Mouse (Mus musculus): ENCODE data around the gene Fam53b. TPM values are rescaled to one million over a fixed set of nuclear protein-coding genes. Genes with fewer than 3 reads are reported as not detected.

Gene Fam53b
- polyA plus RNA-seq (2017; shearing (Covaris generic)), result 99.3 TPM

DNA sequence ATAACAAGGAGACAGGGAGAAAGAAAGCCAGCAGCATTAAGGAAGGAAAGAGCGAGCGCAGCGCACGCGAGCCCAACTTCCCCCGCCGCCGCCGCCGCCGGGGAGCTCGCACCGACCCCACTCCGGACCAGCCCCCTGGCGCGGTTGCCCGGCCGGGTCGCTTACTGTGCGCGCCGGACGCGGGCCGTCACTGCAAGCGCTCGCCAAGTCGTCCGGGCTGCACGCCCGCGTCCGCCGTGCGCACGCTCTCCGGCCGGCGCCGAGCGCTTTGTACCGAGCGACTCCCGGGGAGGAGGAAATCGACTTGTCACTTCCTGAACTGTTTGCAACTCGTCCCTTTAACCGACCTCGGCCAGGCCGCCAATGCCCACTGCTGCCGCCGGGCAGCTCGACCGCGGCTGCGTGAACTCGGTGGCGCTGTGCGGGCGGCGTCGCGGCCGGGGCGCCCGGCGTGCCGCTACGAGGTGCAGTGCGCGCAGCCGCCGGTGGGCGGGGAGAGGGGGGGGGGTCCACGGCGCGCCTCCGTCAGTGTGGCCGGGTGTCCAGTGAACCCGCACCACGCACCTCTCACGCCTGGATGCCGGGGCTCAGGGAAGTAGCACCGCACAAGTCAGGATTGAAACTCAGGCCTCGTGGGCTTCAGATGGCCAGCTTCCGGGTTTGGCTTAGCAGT, at the start of gene Fam53b:
TSS of gene Fam53b (minus strand) at position 471 of the 673 bp plus-strand sequence.

DNA sequence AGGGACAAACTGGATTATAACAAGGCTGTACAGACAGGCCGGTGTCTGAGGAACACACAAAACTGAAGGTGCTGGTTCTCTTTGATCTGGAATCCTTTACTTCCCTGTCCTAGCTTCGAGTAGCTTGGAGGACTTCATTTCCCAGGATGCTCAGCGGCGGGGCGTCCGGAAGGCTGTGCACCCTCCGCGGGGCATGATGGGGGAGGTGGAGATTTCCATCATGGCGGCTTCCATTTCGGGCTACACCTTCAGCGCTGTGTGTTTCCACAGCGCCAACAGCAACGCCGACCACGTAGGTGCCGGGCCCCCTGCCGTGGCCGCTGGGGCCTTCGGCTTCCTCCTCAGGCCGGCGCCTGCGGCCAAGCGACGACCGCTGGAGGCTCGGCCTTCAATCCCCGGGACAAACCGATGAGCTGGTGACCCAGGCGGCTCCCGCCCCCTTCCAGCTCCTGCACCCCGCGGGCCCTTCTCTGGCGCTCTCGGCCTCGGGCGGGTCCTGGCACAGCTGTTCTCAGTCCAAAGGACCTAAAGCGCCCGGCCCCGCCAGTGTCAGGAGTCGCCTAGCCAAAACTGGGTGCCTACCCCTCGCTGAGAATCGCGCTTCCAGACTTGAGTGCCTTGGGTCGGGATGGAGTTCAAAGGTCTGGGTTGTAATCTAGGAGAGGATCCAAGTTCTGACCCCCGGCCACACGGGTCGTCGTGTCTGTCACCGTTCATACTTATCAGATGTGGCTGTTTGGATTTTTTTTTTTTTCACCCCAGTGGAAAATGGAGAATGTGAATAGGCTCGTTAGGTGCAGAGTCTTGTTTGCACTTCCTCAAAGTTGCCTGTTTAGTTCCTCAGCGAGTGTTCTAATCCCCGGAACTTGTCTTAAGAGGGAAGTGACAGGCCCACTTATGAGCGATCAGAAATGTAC, 45.6 kb upstream of the Fam53b start, which contains the start of gene Abraxas2:
TSS of gene Abraxas2 (plus strand) at position 184 of the 917 bp plus-strand sequence.

DNA sequence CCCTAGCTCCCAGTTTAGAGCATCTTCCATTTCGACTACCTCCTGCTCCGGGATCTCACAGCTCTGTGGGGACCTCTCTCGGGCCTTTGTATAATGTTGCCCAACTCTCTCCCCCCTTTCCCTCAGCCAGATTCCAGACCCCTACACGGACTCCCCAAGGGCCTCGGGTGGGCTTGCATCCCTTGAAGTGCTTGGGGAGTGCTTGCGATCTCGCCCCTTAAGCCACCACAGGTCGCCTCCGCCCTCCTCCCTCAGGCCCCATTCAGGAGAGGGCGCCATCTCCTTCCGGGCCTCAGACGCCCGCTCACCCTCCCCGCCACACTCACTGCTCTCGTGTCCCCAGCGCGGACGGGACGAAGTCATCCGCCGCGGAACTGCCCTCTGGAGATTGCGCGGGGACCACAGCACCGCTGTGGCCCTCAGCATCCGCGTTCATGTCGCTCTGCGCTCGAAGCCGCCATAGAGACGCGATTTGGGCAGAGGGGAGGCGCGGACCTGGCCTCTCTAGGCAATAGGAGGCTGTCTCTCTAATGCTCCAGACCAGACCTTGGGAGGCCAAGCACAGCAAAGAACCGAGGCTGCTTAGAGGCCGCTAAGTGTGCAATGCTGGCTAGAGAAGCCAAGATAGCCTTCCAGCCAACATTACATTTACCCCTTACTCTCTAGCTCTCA, 38.6 kb upstream of the Fam53b start, which contains the start of gene Eef1akmt2:
TSS of gene Eef1akmt2 (minus strand) at position 501 of the 672 bp plus-strand sequence.

Other genes starting within 250 kb of the Fam53b start
- 98.8 TPM for gene Oat, start 237.5 kb downstream of the Fam53b start, polyA plus RNA-seq (2017; shearing (Covaris generic))
- not detected for gene Nkx1-2, start 214.2 kb downstream of the Fam53b start, polyA plus RNA-seq (2017; shearing (Covaris generic))
- gene Lhpp, start 203.2 kb downstream of the Fam53b start, polyA plus RNA-seq (2017; shearing (Covaris generic)), result 3.9 TPM
- gene Eef1akmt2, start 38.8 kb upstream of the Fam53b start, polyA plus RNA-seq (2017; shearing (Covaris generic)), result 55.0 TPM
- gene Abraxas2, start 45.3 kb upstream of the Fam53b start, polyA plus RNA-seq (2017; shearing (Covaris generic)), result 38.1 TPM
- gene Zranb1, start 117.3 kb upstream of the Fam53b start, polyA plus RNA-seq (2017; shearing (Covaris generic)), result 6.3 TPM

Data from CD4-positive, CD25-positive, alpha-beta regulatory T cell, adult 9 weeks (primary cell).